Mouse (Mus musculus): ENCODE results near the gene Mpp3. TPM values are rescaled to one million over a fixed set of nuclear protein-coding genes. Genes with fewer than 3 reads are reported as not detected.

Mpp3 gene
- polyA plus RNA-seq (2015; fragmentation: Nextera tagmentation; extraction: Ambion mirVana): 0.24 and 0.36 TPM in 2 replicates

GRCm38 (mm10) chr11:102028087-102028816 lies at the start of gene Mpp3:
Gene Mpp3, minus strand, starts transcription at chr11:102028461.
- peaks cover 56% of the 10 kb centered on the region for H3K27me3 ChIP-seq
- DNase-seq: no peak
- ATAC-seq (ENCODE audit: low read depth): no peak
- H3K9me3 ChIP-seq (replicated peaks): no peaks in the 10 kb centered on the region
- peak within 1 kb of the TSS; percentile 59; the same call in 1 of the 2 replicates for H3K4me3 ChIP-seq (replicated peaks)
- no peak within 1 kb of the TSS for H3K9ac ChIP-seq
- 62% methylated on average over 6 of the region's 6 CpGs for WGBS (ENCODE audit: insufficient replicate concordance)
- peak within 1 kb of the TSS; percentile 79 for H3K4me2 ChIP-seq
- H3K36me3 ChIP-seq: no peaks in the 10 kb centered on the region
- peaks cover 27% of the 10 kb centered on the region for H3K4me1 ChIP-seq (replicated peaks)
- H3K27ac ChIP-seq: no peak within 1 kb of the TSS

DNA sequence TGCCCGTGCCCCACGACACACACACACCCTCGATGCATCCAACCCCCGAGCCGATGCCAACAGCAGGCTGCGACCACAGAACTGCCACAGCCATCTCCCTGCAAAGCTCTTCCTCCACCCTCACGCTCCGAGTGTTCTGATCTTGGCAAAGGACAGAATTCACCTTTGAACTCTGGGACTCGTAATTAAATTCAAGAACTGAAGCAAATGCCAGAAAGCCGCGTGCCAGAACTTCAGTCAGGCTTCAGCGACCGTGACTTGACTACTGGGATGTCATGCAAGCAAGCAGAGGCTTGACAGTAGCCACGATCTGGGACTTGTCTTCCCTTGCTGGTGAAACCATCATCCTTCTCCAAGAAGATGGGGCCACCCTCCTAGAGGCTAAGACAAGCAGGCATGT lies 45.5 kb upstream of the Mpp3 start:
- Histone ChIP-seq H3K9me3 (replicated peaks) (no peaks in the 10 kb centered on the region), H3K4me1 (replicated peaks) (peaks cover 20% of the 10 kb centered on the region), H3K27ac (no peak overlapping the region), H3K4me2 (no peak overlapping the region), H3K36me3 (peaks cover 45% of the 10 kb centered on the region), H3K4me3 (replicated peaks) (no peak overlapping the region), H3K27me3 (peaks cover 13% of the 10 kb centered on the region), H3K9ac (no peak overlapping the region)
- ATAC-seq (ENCODE audit: low read depth): no peak
- no peak for DNase-seq
- 83% methylated on average over 14 of the region's 14 CpGs for WGBS (ENCODE audit: insufficient replicate concordance)

DNA sequence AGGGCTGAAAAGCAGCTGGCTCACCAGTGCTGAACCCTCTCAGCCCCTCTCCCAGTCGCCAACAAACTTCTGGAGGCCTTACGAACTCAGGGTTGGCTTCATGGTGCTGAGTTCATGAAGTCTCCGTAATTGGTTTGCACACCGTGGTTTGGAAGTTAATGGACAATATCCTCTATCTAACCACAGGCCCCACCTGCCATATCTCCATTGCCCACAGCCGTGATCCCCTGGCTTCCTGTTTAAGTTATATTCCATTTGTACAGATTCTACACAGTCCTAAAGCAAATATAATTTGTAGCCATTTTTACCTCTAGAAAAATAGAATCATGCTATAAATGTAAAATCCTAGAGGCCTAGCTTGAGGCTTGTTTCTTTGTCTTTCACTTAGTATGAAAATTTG lies 44.5 kb upstream of the Mpp3 start:
- Histone ChIP-seq H3K36me3 (peaks cover 35% of the 10 kb centered on the region), H3K27ac (no peak overlapping the region), H3K9ac (no peak overlapping the region), H3K4me2 (no peak overlapping the region), H3K4me3 (replicated peaks) (no peak overlapping the region), H3K27me3 (peaks cover 13% of the 10 kb centered on the region), H3K9me3 (replicated peaks) (no peaks in the 10 kb centered on the region), H3K4me1 (replicated peaks) (peaks cover 15% of the 10 kb centered on the region)
- DNase-seq: no peak
- ATAC-seq (ENCODE audit: low read depth): no peak
- WGBS (ENCODE audit: insufficient replicate concordance): 22% methylated on average over 5 of the region's 5 CpGs

DNA sequence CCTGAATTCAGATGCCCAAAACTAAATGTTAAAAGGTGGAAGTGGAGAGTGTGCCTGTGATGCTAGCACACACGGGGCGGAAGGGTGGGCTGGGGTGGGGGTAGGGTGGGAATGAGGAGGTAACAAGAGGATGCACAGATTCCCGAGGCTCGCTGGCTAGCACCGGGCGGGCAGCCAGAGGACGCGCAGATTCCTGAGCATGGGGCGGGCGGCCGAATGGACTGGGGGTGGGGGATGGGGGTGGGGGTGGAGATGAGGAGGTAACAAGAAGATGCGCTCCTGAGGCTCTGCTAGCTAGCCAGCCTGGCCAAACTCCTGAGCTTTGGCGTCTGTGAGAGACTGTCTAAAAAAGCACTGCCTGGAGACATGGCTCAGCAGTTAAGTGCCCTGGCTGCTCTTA lies 42.2 kb upstream of the Mpp3 start:
- Histone ChIP-seq H3K27me3 (peaks cover 13% of the 10 kb centered on the region), H3K4me2 (no peak overlapping the region), H3K4me1 (replicated peaks) (peaks cover 10% of the 10 kb centered on the region), H3K36me3 (peaks cover 15% of the 10 kb centered on the region; the same call in 1 of the 2 replicates), H3K9ac (no peak overlapping the region), H3K4me3 (replicated peaks) (no peak overlapping the region), H3K9me3 (replicated peaks) (no peaks in the 10 kb centered on the region), H3K27ac (no peak overlapping the region)
- DNase-seq (no peak), ATAC-seq (ENCODE audit: low read depth) (no peak)
- WGBS (ENCODE audit: insufficient replicate concordance): 20% methylated on average over 13 of the region's 13 CpGs

GRCm38 (mm10) chr11:102069633-102070032 lies 41.4 kb upstream of the Mpp3 start:
- Histone ChIP-seq H3K36me3 (peaks cover 14% of the 10 kb centered on the region; the same call in 1 of the 2 replicates), H3K4me3 (replicated peaks) (no peak overlapping the region), H3K27me3 (peaks cover 13% of the 10 kb centered on the region), H3K27ac (no peak overlapping the region), H3K9me3 (replicated peaks) (no peaks in the 10 kb centered on the region), H3K4me2 (no peak overlapping the region), H3K9ac (no peak overlapping the region), H3K4me1 (replicated peaks) (peaks cover 10% of the 10 kb centered on the region)
- WGBS (ENCODE audit: insufficient replicate concordance): 56% methylated on average over 11 of the region's 11 CpGs
- DNase-seq (no peak), ATAC-seq (ENCODE audit: low read depth) (no peak)

GRCm38 (mm10) chr11:102068969-102069368 lies 40.7 kb upstream of the Mpp3 start:
- no peak overlapping the region for H3K27ac ChIP-seq
- DNase-seq (no peak), ATAC-seq (ENCODE audit: low read depth) (peak; percentile 53; the same call in 1 of the 2 replicates)
- peaks cover 15% of the 10 kb centered on the region for H3K36me3 ChIP-seq
- no peak overlapping the region for H3K4me2 ChIP-seq
- no peak overlapping the region for H3K4me3 ChIP-seq (replicated peaks)
- H3K9me3 ChIP-seq (replicated peaks): no peaks in the 10 kb centered on the region
- H3K27me3 ChIP-seq: peaks cover 13% of the 10 kb centered on the region
- WGBS (ENCODE audit: insufficient replicate concordance): 27% methylated on average over 2 of the region's 2 CpGs
- H3K9ac ChIP-seq: no peak overlapping the region
- peaks cover 6% of the 10 kb centered on the region; the same call in 1 of the 2 replicates for H3K4me1 ChIP-seq (replicated peaks)

GRCm38 (mm10) chr11:102063076-102063475 lies 34.8 kb upstream of the Mpp3 start:
- Histone ChIP-seq H3K27ac (no peak overlapping the region; the same call in 1 of the 2 replicates), H3K9ac (no peak overlapping the region), H3K4me3 (replicated peaks) (no peak overlapping the region), H3K36me3 (peaks cover 46% of the 10 kb centered on the region), H3K27me3 (peaks cover 18% of the 10 kb centered on the region), H3K9me3 (replicated peaks) (no peaks in the 10 kb centered on the region), H3K4me2 (no peak overlapping the region), H3K4me1 (replicated peaks) (peaks cover 22% of the 10 kb centered on the region)
- DNase-seq: no peak
- peak; percentile 22; the same call in 1 of the 2 replicates for ATAC-seq (ENCODE audit: low read depth)
- 63% methylated on average over 13 of the region's 13 CpGs for WGBS (ENCODE audit: insufficient replicate concordance)

DNA sequence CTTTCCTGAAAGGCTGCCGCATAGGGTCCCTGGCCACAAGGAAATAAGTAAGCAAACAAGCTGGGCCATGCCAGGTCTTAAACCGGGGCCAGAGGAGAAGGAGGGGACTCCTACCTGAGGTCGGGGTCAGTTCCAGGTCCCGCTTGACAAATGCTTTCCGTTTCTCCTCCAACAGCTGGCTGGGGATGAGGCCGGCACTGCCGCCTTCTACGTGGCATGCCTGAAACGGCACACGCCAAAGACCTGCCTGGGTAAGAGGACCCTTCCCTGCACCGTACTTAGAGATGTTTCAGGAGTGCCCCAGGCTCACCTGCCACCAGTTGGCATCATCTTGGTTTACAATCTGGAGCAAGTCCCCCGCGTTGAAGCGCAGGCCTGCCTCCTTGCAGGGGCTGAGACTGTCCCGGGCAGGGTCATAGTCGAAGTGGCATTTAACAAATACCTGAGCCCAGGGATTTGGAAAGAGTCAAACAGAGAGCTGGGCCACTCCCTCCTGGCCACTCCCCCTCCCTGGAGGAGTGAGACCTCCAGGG lies 33.7 kb upstream of the Mpp3 start:
- Histone ChIP-seq H3K36me3 (peaks cover 46% of the 10 kb centered on the region), H3K4me1 (replicated peaks) (peaks cover 22% of the 10 kb centered on the region), H3K4me2 (no peak overlapping the region), H3K4me3 (replicated peaks) (no peak overlapping the region), H3K9me3 (replicated peaks) (no peaks in the 10 kb centered on the region), H3K27ac (no peak overlapping the region), H3K27me3 (peaks cover 19% of the 10 kb centered on the region), H3K9ac (no peak overlapping the region)
- DNase-seq: no peak
- 42% methylated on average over 16 of the region's 16 CpGs for WGBS (ENCODE audit: insufficient replicate concordance)
- ATAC-seq (ENCODE audit: low read depth): no peak

DNA sequence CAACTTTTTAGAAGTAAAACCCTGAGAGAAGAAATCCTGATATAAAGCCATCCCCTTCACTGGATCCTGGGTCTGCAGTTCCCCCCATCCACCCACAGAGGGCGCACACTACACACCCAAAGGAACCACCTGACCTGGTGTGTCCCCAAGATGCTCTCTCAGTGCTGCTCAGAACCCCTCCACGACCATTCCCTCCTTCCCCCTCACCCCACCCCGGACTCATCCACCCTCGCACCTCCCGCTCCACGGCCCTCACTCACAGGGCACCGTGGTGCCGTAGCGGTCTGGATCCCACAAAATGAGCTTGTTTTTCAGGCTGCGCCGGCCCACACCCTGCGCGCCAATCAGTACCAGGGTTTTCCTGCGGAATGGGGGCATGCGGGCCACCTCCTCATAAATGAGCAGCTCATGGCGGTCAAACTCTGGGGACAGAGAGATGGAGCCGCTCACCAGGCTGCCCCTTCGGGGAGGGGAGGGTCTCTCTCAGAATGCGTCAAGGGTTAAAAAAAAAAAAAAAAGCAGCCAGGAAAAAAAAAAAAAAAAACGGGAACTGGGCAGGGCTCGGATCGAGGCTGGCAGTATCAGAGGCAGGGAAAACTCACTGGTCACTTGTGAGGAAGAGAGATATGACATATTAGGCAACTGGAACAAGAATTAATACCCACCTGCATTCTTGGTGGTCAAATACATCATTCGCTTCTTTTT lies 33.1 kb upstream of the Mpp3 start:
- H3K4me3 ChIP-seq (replicated peaks): 0 out of 2 replicates have a peak overlapping the region, but pooled peaks have one; percentile 25
- H3K4me2 ChIP-seq: peak overlapping the region; percentile 55
- peaks cover 46% of the 10 kb centered on the region for H3K36me3 ChIP-seq
- H3K9ac ChIP-seq: no peak overlapping the region
- H3K9me3 ChIP-seq (replicated peaks): no peaks in the 10 kb centered on the region
- peaks cover 21% of the 10 kb centered on the region for H3K27me3 ChIP-seq
- 9% methylated on average over 23 of the region's 23 CpGs for WGBS (ENCODE audit: insufficient replicate concordance)
- no peak overlapping the region for H3K27ac ChIP-seq
- ATAC-seq (ENCODE audit: low read depth): peak; percentile 58
- H3K4me1 ChIP-seq (replicated peaks): peaks cover 22% of the 10 kb centered on the region
- DNase-seq: peak; percentile 67

GRCm38 (mm10) chr11:102053847-102054246 lies 25.6 kb upstream of the Mpp3 start:
- 17% methylated on average over 9 of the region's 9 CpGs for WGBS (ENCODE audit: insufficient replicate concordance)
- ATAC-seq (ENCODE audit: low read depth) (no peak), DNase-seq (no peak)
- H3K4me2 ChIP-seq: no peak overlapping the region
- H3K36me3 ChIP-seq: peaks cover 2% of the 10 kb centered on the region
- H3K9me3 ChIP-seq (replicated peaks): no peaks in the 10 kb centered on the region
- no peak overlapping the region for H3K4me3 ChIP-seq (replicated peaks)
- no peak overlapping the region for H3K9ac ChIP-seq
- H3K27ac ChIP-seq: no peak overlapping the region
- no peaks in the 10 kb centered on the region for H3K4me1 ChIP-seq (replicated peaks)
- H3K27me3 ChIP-seq: peaks cover 25% of the 10 kb centered on the region; the same call in 1 of the 2 replicates

DNA sequence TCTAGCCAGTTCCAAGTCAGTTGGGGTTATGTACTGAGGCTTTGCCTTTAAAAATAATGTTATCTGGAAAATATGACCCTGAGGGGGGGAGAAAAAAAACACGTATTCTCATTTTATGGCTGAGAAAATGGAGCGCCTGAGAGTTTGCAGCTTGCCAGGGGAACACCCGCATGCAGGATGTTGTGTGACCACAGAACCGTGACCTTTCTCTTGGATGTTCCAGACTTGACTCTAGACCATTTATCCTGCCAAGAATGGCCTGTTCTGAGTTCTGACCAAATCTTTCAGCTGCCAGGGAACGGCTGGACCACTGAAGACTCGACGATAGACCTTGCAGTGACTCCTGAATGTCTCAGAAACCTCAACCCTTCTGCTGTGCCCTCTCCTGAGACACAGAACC lies 24.9 kb upstream of the Mpp3 start:
- 64% methylated on average over 7 of the region's 7 CpGs for WGBS (ENCODE audit: insufficient replicate concordance)
- Histone ChIP-seq H3K27ac (no peak overlapping the region), H3K9ac (no peak overlapping the region), H3K4me3 (replicated peaks) (no peak overlapping the region), H3K4me1 (replicated peaks) (no peaks in the 10 kb centered on the region), H3K4me2 (no peak overlapping the region), H3K36me3 (no peaks in the 10 kb centered on the region), H3K9me3 (replicated peaks) (no peaks in the 10 kb centered on the region), H3K27me3 (peaks cover 25% of the 10 kb centered on the region; the same call in 1 of the 2 replicates)
- no peak for ATAC-seq (ENCODE audit: low read depth)
- no peak for DNase-seq
